Mouse (Mus musculus) small intestine, adult 2 months (tissue): ENCODE measurements around the gene Cntn4.

Source experiments
- CTCF ChIP-seq: fragments of 200-500 bp; IDR thresholded peaks from 2 replicates; pipeline ENCODE4 v1.5.1; 2012; ENCODE audit warnings: low read depth, mild to moderate bottlenecking, control low read depth, inconsistent platforms, low read length, moderate library complexity, mixed read lengths; ENCODE audit not compliant: insufficient replicate concordance, insufficient read length; ENCODE audit errors: extremely low read depth
- POLR2A ChIP-seq: fragments of 200-500 bp; IDR thresholded peaks from 2 replicates; pipeline ENCODE4 v1.6.1; 2012; ENCODE audit warnings: low read depth, mild to moderate bottlenecking, control low read depth, inconsistent platforms, low read length, moderate library complexity

DNA sequence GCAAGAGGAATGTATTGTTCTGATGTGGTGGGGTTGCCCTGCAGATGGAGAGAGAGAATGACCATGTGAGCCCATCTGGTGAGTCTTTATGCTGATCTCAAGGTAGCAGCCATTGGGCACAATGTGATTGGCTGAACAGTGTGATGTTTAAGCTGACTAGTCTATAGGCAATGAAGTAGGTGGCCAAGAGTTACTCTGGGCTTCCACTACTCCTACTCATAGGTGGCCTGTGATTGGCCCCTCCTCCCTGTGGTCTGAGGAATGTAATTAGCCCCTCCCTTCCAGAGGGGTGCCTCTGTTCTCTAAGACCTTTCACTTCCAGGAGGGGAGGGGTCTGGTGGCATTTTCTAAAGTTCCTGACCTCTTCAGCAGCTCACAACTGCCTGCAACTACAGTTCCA, 663.7 kb downstream of the Cntn4 start:
- TF ChIP-seq CTCF: no peak
- no peak for TF ChIP-seq POLR2A
